Mouse (Mus musculus): ENCODE data around the gene Auts2. TPM values are rescaled to one million over a fixed set of nuclear protein-coding genes. Genes with fewer than 3 reads are reported as not detected.

The Auts2 gene
- total RNA-seq, 4 experiments from 2014 or later, result 126 to 150 (median 139) TPM

DNA sequence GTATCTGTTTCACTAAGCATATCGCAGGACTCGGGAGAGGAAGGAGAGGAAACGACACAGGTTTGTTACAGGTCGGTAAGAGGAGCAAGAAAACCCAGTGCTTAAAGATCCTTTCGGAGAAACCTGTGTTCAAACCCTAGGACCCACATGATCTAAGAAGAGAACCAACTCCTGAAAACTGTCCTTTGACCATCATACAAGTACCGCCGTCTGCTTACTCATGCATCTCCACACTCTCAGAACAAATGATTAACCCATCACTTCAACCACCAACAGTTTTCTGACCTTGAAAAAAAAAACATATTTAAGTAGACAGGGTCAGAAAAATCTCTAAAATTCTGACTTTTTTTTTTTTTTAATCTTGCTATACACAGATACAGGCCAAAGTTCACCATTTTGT is 908.4 kb downstream of the Auts2 start:
- no peak for DNase-seq (ENCODE audit: low spot score in 2 of 2)

DNA sequence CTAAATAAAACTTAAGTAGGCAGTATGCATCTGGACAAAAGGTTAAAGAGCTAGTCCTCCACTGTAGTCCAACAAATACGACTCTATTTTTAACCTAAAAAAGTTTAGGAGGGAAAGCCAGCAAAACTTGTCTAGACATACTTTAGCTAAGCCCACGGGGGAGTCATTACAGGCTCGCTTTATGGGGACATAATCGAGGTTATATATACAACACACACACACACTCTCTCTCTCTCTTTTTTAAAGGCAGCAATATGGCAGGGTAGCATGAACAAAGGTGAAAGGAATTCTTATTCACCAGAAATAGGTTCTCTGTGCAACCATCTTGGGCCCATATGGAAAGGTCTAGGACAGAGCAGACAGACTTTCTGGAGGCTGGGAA is 911.2 kb downstream of the Auts2 start:
- no peak for DNase-seq (ENCODE audit: low spot score in 2 of 2)

DNA sequence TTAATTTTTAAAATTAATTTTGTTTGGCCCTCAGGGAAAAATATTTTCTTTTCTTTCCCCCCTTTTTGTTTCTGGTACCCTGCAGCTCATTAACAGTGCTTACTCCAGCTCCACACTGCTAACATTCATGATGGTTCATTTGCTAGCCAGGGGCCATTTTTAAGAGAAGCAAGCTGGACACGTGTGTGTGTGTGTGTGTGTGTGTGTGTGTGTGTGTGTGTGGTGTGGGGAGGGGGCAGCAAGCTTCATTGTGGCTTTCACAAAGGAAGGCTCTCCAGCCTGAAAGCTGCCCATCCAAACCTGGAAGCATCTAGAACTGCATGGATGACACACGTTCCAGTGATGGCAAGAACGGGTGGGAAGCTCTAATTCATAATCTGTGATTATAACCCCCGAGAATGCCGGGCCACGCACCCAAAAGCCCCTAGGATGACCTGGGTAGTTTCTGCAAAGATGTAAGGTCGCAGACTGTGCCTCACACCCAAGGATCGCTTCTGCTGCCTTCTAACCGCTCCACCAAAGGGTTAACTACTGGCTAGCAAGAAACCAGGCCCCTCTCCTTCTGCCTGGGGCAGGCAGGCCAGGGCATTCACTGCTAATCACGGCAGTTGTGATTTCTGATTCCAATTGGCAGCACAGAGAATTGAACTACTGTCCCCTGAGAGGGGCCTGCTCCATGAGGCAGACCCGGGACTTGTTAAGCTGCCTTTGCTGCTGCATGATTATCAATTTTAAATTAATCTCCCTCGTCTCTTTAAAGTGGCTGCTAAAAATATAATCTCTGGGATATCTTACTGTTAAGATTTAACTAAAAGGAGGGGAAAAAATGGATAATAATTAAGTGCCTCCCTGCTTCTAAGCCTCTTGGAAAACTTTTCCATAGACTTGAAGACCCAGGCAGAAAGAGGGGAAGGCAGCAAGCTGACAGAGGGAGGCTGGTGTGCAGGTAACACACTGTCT is 911.8 kb downstream of the Auts2 start:
- no peak for DNase-seq (ENCODE audit: low spot score in 2 of 2)

DNA sequence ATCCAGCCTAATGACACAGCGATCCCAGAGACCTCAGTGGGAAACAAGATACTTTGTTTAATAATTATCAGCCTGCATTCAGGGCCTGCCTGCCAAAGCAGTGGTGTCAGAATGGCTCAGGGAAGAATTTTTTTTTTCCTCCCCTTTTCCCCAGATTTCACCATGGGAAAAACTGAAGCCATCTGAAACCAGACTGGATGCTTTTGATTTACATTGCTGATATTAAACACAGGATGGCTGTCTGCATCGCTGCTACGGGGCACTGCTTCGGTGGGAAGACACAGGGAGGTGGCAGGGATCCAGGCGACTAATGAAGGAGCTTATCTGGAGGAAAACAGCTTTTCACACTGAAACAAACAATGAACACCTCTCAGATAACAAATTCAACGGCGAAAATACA is 912.6 kb downstream of the Auts2 start:
- no peak for DNase-seq (ENCODE audit: low spot score in 2 of 2)

DNA sequence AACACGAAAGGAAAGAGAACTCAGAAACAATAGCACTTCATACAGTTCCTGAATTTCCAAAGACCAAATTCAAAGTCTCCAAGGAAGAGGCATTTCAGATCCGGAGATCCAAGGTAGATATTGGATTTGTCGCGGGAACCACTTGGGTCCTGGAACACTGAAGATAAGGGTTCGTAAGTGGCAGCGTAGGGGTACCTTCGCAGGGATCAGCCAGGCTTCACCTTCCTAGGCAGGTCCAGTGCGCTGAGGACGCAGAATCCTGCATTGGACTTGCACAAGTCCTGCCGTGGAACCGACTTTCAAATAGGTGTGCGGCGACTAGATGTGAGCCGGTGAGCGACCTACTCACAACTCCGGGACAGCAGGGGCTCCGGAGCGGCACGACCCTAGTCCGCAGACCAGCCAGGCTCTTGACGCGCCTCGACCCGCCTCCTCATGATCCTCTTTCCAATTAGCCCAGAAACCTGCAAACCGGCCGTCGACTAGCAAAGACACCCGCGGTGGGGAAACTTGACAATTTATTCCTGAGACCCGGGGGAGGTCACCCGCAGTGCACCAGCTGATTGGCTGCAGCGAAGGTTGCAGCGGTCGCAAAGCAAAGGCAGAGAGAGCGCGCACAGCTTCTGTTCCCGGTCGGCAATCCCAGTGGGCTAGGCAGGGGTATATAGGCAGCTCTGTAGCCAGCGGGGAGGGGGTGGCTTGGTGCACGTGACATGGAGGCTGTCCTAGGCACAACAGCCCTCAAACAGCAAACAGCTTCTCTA is 926.8 kb downstream of the Auts2 start:
- peak; percentile 40 to 59 for DNase-seq (ENCODE audit: low spot score in 2 of 2)

DNA sequence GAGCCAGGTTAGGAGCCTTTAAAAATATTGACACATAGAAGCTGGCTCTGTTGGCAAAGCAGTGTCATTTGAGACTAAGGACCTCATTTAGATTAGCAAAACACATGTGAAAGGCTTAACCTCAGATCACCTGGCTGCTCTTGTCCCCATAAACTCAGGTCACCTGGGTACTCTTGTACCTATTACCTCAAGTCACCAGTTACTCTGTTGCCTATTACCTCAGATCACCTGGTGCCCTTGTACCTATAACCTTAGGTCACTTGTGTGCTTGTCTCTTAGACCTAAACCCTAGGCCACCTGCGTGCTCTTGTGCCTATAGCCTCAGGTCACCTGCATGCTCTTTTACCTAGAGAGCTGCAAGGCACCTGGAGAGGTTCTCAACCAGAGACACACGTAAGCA is 928.9 kb downstream of the Auts2 start:
- DNase-seq (ENCODE audit: low spot score in 2 of 2), result no peak

DNA sequence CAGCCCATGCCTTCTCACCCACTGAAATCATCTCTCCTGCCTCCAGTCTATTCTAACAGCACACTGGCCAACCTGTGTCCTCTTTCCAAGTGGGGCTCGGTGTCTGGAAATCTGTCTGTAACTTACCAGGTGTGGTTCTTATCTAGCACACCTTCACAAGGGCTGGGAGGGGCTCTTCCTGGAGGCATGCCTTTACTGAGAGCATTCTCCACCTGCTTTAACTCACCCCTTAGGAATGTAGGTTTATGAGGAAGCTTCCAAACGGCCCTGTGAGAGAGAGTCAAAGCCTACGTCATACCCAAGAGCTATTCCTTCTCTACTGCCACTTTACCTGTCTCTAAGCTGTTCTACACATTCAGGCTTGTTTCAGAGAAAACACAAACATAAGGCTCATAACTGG is 929.8 kb downstream of the Auts2 start:
- DNase-seq (ENCODE audit: low spot score in 2 of 2), result no peak

DNA sequence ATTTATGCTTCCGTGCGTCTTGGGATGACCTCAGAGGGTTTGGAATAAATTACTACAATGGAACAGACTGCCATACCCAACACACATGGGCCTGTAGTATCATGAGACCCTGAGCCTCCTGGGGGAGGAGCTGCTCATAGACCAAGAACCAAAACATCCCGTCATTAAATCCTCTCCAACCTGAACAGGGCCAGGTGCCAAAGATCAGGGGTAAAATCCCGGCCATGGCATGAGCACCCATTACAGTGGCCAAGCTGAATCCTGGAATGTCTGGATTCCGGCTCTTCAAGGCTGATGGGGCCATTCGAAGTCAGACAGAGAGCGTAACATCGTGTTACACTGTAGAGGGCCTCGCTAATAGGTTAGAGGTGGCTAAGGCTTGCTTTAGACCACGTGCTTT is 932.4 kb downstream of the Auts2 start:
- no peak for DNase-seq (ENCODE audit: low spot score in 2 of 2)

DNA sequence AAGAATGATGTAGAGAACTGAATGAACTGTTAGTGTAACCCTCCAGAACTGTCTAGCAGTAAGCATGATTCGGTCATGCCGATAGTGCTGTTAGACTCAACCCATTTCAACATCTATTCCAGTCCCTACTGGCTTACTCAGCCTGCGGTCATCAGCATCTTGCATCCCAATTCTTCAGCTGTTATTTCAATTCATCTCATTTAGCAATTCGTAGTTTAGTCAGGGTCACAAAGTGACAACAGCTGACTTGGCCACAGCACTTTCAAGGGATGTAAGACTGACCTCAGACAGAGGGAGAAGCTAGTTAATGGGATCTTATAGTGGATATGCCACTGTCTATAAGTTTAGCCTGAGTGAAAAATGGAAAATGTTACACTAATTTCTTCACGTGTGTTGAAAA is 936.4 kb downstream of the Auts2 start:
- DNase-seq (ENCODE audit: low spot score in 2 of 2), result no peak

DNA sequence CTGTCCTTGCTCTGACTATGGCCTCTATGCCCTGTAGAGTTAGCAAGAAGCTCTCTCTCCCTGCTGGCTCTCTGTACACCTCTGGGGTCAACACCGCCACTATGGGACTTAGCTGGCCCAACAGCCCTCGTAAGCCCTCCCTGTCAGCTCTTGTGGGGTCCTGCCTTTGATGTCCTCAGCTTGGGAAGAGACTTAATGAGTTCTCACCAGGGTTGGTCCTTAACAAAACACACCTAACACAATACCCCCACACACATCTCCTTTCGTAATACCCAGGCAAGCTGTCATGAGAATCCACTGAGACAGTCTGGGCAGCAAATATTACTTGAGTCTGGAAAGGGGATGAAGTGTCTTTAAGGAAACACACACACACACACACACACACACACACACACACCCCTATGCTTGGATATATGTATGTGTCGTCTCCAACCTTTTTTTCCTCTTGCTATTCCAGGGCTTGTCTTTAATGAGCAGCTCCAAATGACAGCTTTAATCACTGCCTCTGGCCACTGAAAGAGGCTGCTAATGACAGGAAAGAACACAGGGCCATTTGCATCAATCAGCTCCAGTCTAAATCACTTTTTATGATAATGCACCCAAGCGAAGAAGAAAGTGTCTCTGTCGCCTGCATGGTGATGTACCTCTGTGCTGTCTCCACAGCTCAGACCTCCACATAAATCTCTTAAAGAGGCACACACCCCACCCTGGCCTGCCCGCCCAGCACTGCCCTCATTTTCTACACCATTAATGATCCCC is 941.0 kb downstream of the Auts2 start:
- DNase-seq (ENCODE audit: low spot score in 2 of 2), result no peak

DNA sequence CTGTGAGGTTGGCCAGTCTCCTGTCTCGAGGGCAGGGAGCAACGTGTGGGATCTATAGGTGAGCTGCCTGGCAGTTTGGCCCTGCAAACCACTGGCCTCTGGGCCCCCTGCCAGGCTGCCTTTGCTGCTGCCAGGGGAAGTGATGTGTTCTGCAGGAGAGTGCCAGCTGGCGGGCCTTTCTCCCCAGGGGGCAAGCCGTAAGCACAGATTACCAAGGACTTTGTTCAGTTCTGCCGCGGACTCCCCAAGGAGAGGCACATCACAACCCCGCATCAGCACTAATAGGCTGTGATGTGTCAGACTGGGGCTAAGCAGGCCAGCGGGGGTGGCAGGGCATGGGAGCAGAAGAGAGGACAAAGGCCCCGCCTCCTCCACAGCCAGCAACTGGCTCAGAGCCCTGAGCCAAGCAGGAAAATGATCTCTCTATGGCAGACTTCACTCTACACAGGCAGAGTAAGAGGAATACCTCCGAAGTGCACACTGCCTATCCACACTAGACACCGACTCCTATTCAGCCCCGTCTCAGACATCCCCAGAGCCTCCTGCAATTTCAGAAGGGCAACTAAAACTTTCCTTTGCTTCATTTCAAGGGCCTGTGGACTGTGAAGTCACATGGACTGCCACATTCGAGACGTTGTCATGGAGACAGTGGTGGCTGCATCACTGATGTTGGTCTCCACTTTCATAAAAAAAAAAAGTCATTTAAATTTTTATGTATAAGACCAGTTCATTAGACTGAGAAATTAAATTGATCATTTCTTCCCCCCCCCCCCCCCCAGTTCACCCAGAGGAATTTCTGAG is 942.6 kb downstream of the Auts2 start:
- DNase-seq (ENCODE audit: low spot score in 2 of 2), result peak; percentile 61 to 62

DNA sequence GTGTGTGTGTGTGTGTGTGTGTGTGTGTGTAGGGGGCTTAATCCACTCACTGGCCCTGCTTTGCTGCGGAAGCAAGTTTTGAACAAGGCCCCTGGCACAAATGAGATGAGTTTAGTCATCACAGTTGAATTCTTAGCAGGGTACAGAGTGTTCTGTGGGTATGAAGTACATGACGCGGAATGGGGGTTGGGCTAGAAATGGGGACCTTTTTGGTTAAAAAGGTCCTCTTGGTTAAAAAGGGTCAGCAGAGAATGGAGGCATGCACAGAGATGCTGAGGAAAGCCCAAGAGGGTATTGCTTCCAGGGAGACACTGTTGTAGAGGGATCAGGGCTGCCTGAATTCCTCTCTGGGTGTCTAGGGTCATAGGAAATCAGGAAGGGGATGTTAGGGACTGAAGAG is 945.6 kb downstream of the Auts2 start:
- no peak for DNase-seq (ENCODE audit: low spot score in 2 of 2)

DNA sequence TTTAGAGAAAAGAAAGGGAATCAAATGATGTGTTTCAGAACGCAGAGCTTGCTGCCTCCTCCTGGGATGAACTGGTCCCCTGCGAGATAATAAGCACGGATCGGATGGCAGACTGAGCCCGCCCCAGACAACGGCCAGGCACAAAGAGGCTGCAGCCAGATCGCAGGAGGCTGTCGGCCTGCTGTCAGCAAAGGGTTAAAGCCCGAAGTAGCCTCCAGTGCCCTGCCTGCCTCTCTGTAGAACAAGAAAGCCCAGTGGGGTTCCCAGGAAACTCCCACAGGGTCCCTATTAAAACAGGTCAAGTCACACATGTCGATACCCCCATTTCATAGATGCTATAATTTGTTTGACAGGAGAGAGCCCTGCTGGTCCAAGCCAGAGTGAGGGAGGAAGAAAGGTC is 946.6 kb downstream of the Auts2 start:
- DNase-seq (ENCODE audit: low spot score in 2 of 2), result no peak

DNA sequence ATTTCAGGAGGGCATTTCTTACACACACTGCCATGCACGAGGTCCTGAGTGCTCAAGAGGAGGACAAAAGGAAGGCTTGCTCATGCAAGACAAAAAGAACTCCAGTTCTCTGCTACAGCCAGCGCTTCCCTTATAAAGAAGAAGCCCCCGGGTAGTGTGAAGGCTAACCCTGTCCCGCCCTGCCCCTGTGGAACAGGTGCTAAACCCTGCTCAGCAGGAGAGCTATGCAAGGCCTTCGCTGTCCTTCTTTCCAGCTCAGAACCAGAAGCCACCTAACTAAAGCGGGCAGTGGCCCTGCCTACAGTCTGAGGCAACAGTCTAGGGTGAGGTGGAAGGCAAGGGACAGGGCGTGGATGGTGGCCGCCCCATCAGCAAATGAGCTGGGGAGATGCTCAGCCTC is 947.4 kb downstream of the Auts2 start:
- no peak for DNase-seq (ENCODE audit: low spot score in 2 of 2)

DNA sequence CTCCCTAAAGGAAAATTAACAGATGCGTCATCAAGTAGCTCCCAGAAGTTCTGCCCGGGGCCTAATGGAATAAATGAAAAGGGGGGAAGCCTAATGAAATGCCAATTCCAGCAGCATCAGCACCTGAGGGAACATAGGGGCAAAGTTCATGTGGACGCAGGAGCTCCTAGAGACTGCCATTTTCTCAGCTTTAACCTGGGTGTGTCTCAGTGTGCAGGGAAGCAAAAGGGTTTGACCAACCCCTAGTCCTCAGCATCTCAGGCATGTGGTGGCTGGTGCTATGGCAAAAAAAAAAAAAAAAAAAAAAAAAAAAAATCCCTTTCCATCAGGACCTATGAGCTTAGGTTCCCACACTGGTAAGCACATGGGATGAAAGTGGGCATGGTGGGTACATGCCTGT is 948.5 kb downstream of the Auts2 start:
- DNase-seq (ENCODE audit: low spot score in 2 of 2), result no peak

DNA sequence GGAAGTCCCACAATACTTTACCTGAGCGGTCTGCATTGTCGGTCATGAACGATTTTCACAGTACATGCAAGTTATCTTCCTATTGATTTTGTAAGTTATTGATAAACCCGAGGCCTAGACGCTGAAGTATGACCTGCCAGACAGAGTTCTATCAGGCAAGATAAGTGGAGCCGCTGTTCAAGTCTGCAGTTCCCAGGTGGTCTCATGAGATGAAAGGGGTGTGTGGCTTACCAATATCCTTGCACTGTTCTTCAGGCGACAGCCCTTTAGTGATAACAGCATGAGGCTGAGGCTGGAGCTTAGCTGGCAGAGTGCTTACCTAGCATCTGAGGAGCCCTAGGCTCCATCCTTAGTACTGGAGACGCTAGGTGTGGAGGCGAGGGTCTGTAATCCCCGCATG is 949.9 kb downstream of the Auts2 start:
- no peak for DNase-seq (ENCODE audit: low spot score in 2 of 2)

DNA sequence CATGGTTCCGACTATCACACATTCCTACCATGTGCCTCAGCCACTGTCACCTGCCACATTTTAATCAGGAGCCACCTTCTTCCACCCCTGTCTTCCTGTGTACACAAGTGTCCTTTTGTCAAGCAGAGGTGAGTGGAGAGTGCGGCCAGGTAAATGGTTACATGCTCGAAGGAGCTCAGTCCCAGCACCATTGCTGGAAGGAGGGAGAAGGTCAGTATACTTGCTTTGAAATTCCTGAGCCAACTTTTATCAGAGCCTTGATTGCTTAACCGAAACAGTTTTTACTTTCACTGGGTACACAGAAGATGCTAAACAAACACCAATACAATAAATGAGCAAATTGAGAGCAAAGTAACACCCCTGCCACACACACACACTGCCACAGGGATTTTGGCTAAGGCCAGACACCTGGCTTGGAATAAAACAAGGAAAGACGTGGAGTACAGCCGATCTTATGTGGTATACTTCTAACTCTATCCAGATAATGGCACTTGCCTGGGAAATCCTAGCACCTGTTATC is 953.1 kb downstream of the Auts2 start:
- DNase-seq (ENCODE audit: low spot score in 2 of 2), result no peak

DNA sequence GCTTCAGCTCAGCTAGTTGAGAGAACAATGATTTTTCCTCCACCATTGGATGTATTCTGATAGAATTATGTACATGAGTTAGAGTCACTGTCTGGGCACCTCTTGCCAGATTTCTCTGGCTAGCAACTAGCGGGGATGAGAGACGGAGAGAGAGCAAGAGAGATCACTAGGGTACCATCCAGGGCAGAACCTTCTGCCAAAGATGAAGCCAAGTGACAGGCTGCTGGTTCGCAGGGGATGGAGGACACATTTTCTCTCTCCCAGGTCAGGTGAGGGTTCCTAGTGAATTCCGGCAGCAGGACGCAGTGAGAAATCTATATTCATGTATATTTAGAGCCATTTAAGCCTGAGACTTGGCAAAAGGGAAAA is 956.8 kb downstream of the Auts2 start:
- no peak for DNase-seq (ENCODE audit: low spot score in 2 of 2)

DNA sequence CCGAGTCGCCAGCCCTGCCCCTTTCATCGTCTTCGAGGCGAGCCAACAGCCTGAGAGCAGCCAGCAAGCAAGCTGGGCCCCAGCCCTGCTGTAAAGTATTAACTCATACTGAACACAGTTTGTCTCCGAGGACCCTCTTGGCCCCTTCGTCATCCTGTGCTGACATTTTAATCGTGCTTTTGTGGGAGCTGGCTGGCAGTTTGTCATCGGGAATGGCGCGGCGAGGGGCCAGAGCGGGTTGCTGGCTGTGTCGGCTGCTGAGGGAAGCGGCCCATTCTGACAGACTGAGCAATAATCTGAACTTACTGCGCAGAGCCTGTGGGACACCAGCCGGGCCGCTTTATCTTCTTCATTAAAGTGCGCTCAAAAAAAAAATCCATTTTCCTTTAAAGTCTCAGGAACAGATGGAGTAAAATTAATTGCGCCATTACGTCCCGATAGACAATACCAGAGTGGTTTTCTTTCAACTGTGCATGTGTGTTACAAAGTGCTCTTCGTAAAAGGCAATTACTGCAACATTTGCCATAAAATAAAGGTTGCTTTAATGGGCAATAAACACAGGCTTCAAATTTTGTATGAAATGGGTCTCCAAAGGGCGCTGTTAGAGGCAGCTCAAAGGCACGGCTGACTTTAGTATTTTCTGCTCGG is 957.3 kb downstream of the Auts2 start:
- no peak for DNase-seq (ENCODE audit: low spot score in 2 of 2)

All from layer of hippocampus, adult 8-10 months (tissue).